Mouse (Mus musculus): ENCODE data around the gene Naa80. TPM values are rescaled to one million over a fixed set of nuclear protein-coding genes. Genes with fewer than 3 reads are reported as not detected.

Naa80 gene
- total RNA-seq (2021) = 10 to 100 TPM; 17.7 to 20.6 TPM
- long read RNA-seq, experiment 1, partial matches to known transcripts = 3 of 6 reads
- long read RNA-seq, experiment 1, other reads (novel, unspliced or antisense) = 0 of 6 reads
- long read RNA-seq, experiment 2, transcript Naa80-201 (2 exons, 2,053 nt) = major isoform, 5 of 8 reads
- long read RNA-seq, experiment 2, partial matches to known transcripts = 2 of 8 reads
- long read RNA-seq, experiment 2, other reads (novel, unspliced or antisense) = 1 of 8 reads

GRCm38 (mm10) chr9:107578587-107578986 lies at the start of gene Naa80:
Gene Naa80, plus strand, starts transcription at chr9:107578887.
- DNase-seq = no peak

DNA sequence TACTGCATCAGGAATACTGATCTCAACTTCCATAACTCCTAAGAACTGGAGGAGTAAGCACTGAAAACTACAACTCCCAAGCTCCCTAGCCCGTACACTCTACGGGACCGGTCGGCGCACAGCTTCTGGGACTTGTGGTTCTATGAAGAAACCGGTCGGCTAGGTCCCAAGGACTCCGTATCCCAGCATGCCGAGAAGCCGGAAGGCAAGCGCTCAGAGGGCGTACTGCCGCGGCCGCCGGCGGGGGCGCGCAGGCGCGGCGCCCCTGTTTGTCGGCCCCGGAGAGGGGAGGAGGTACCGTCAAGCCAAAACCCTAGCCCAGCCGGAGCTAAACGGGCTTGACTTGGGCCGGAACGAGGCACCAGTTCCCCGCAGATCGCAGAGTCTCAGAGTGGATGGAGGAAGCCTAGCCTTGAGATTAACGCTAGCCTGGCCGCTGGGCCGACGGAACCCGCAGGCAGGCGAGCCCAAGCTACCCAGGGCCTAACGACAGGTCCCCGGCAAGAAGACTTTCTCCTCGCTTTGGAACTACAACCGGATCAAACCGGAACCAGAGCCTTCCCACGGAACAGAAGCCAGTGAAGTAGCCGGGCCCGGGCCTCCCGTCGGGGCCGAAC lies 44.8 kb upstream of the Naa80 start, which contains the start of gene Tmem115:
TSS of gene Tmem115 (plus strand) at position 155 of the 617 bp plus-strand sequence.
- peak; percentile 92 for DNase-seq

DNA sequence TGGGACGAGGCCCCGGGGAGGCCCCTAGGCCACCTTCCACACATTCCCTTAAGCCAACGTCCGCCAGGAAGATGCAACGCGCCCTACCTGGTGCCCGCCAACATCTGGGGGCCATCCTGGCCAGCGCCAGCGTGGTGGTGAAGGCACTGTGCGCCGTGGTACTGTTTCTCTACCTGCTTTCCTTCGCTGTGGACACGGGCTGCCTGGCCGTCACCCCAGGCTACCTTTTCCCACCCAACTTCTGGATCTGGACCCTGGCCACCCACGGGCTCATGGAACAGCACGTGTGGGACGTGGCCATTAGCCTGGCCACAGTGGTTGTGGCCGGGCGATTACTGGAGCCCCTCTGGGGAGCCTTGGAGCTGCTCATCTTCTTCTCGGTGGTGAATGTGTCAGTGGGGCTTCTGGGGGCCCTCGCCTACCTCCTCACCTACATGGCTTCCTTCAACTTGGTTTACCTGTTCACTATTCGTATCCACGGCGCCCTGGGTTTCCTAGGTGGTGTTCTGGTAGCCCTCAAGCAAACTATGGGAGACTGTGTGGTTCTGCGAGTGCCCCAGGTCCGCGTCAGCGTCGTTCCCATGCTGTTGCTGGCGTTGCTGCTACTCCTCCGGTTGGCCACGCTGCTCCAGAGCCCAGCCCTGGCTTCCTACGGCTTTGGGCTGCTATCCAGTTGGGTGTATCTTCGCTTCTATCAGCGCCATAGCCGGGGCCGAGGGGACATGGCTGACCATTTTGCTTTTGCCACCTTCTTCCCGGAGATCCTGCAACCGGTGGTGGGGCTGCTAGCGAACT lies 44.1 kb upstream of the Naa80 start:
- peak; percentile 58 for DNase-seq

DNA sequence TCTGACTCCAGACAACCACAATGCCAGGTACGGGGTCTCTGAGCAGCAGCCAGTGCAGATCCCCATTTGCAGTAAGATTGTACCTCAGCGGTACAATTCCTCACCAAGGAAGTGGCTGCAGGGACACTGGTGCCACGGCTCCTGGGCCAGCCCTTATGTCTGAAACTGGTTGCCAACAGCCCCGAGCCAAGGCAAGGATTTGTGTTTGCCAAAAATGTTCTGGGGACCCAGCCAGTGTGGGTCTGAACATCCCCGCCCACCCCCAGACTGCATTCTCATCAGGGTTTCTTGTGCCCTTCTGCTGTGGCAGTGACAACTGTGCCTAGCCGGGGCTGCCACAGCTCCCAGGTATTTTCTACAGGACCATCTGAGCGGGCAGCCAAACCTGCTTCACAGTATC lies 40.5 kb upstream of the Naa80 start:
- DNase-seq = no peak

DNA sequence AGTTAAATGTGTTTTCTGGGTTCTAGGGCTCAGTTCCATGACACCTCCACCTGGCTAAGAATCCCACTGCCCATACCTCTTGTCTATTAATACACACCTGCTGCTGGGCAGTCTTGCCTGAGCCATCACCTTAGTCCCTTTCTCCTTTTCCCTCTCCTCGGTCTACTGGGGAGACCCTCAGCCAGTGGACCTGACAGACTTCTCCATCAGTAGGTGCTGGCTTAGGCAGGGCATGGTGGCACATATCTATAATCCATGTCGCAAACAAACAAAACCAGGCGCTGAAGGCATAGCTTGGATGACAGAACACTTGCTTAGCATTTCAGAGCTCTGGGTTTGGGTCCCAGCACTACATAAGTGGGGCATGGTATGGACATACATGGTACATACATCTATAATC lies 40.0 kb upstream of the Naa80 start:
- DNase-seq = no peak

DNA sequence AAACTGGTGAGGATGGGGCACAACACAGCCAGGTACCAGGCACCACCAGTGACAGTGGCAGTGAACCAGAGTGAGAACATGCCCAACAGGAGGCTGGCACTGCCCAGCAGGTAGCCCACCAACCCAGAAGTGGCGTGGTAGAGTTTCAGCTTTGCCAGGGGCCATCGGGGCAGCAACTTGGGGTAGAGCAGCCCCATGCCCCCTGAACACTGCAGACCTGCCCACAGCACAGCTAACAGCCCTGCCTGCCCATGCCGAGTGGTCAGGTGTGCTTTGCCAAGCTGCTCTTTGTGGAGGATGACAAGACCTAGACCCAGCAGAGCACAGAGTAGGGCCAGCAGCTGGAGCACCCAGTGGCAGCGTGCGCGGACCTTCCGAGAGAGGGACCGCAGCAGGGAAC lies 38.7 kb upstream of the Naa80 start:
- DNase-seq = no peak

DNA sequence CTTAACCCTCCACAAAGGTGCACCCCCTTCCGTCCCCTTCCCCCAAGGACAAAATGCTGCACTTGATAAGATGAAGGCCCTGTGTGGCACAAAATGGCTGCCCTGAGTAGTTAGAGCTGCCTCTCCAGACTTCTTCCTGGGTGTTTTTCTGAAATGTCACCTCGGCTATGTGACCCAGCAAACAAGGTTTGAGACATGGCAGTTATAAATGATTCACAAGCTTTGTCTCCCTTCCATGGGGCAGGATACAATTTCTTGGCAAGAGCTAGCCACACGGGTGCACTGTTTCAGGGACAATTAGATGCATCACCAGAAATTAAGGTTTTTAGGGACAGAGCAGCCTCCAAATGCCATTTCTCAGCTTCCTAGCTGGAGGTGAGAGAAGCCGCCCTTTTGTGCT lies 38.3 kb upstream of the Naa80 start:
- no peak for DNase-seq

DNA sequence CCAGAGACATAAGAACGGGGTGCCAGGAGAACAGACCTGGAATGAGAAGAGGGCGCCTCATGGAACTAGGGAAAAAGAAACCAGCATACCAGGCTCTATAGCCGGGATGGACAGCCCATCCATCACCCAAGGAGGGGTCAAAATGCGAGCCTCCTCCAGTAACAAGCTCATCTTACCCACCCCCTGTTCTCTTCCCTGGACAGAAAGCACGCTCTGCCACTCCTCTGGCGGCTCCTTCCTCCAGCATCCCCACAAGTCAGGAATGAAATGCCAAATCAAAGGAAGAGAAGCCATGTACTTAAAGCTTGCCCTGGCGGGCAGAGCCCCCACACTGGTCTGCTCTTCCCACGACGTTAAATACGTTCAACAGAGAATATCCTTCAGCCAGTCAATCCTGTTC lies 37.7 kb upstream of the Naa80 start:
- no peak for DNase-seq

- DNase-seq = peak; percentile 96
Measured at GRCm38 (mm10) chr9:107541474-107542351, 37.0 kb upstream of the Naa80 start, which contains the start of the genes Cyb561d2 and Nprl2. Gene Cyb561d2, minus strand, starts transcription at chr9:107542193. Gene Nprl2, plus strand, starts transcription at chr9:107542226.

- DNase-seq = no peak
Measured at GRCm38 (mm10) chr9:107542352-107542686, 36.4 kb upstream of the Naa80 start.

DNA sequence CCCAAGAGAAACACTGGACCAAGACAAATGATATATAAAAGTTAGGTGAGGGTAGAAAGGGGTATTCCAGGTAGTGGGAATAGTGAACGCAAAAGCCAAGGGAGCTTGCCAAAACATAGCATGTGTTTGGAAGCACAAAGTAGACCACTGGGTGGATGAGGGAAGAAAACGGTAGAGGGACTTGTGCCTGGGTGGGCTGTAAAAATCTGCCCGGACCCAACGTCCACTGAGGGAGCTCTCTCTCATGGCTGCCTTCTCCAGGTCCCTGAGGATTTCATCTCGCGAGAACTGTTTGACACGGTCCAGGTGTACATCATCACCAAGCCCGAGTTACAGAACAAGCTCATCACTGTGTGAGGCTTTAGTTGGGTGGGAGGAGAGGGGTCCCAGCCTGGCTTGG lies 36.0 kb upstream of the Naa80 start:
- no peak for DNase-seq

DNA sequence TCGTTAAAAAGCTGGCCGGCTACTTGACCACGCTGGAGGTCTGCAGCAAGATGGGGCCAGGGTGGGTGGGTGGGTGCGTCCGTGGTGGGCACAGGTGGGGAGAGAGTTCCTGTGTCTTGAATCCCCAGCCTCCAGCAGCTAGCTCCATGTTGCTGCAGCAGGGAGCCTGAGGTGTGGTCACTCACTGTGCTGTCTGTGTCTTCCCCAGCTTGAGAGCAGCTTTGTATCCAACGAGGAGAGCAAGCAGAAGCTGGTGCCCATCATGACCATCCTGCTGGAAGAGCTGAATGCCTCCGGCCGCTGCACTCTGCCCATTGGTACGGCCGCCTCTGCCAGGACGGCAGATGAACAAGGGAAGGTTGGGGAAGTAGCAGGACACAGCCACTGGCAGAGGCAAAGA lies 35.4 kb upstream of the Naa80 start:
- DNase-seq = no peak

DNA sequence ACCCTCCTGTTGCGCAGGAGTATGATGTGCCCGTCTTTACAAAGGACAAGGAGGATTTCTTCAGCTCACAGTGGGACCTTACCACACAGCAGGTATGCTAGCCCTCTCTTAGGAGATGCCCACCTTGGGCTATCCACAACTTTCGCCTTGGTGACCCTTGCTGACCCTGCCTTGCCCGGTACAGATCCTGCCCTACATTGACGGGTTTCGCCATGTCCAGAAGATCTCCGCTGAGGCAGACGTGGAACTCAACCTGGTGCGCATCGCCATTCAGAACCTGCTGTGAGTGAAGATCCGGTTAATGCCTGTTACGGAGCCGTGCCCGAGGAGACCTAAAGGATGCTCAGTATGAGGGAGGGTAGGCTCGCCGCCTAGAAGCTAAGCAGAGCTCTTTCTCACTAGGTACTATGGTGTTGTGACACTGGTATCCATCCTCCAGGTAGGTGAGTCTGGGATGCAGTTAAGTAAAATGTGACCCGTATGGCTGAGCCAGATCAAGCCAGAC lies 34.4 kb upstream of the Naa80 start:
- no peak for DNase-seq

DNA sequence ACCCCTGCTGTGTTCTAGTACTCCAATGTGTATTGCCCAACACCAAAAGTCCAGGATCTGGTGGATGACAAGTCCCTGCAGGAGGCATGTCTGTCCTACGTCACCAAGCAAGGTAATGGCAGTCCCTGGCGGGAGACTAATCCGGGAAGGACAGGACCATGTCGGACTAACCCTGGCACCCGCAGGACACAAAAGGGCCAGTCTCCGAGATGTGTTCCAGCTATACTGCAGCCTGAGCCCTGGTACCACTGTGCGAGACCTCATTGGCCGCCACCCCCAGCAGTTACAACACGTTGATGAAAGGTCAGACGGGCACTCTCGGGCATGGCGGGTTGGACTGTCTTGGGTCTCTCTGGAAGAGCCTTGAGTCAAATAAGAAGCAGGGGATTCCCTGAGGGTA lies 34.0 kb upstream of the Naa80 start:
- no peak for DNase-seq

DNA sequence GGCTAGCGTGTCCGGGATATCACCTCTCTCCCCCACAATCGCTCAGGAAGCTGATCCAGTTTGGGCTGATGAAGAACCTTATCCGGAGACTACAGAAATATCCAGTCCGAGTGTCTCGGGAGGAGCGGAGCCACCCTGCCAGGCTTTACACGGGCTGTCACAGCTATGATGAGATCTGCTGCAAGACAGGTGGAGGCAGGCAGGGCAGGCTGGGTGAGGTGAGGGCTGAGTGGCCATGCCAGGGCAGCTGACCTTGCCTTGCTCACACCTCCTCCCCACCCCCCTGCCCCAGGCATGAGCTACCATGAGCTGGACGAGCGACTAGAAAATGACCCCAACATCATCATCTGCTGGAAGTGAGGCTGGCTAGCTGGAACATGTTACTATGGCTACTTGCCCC lies 33.5 kb upstream of the Naa80 start:
- DNase-seq = no peak

DNA sequence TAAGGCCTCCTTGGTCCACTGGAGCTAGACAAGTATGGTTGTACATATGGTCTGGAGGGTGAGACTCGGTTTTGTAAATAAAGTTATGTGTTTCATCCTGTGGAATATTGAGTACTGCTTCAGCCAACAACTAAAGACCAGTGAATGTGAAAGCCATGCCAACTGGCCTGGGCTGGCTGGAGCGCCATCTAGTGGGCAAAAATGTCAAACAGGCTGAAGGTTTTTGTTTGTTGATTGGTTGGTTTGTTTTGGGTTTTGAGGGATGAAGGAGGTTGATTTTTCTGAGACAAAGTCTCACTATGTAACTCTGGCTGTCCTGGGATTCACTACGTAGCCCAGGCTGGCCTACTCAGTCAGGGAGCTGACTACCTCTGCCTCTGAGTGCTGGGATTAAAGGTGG lies 33.1 kb upstream of the Naa80 start:
- DNase-seq = peak; percentile 88

- peak; percentile 93 for DNase-seq
Measured at GRCm38 (mm10) chr9:107547026-107547425, 31.7 kb upstream of the Naa80 start, which contains the start of gene Zmynd10. Gene Zmynd10, plus strand, starts transcription at chr9:107547298.

DNA sequence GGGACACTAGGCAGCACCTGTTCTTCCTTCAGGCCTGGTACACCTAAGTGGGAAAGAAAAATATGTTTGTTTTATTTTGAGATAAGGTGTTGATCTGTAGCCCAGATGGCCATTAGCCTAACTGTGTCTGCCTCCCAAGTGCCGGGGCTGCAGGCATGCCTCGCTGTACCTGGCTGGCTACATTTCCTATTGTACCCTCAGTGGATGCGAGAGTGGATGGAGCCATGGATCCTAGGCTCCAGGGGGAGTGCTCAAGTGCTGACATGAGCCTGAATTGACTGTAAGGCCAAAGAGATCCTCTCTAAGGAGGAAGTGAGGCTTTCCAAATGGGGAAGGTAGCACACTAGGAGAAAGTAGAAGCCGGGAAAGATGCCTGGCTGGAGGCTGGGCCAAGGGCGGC lies 30.7 kb upstream of the Naa80 start:
- DNase-seq = no peak

- DNase-seq = no peak
Measured at GRCm38 (mm10) chr9:107548820-107549219, 29.9 kb upstream of the Naa80 start.

- DNase-seq = no peak
Measured at GRCm38 (mm10) chr9:107549297-107550074, 29.2 kb upstream of the Naa80 start.

GRCm38 (mm10) chr9:107550491-107551116 lies 28.1 kb upstream of the Naa80 start:
- DNase-seq = no peak
